Mouse (Mus musculus) liver, adult 2 months (tissue): ENCODE data around the gene Kcnip4.

Source experiments
- CTCF ChIP-seq: fragments of 200-500 bp; IDR thresholded peaks from 2 replicates; pipeline ENCODE4 v1.5.1; 2011; ENCODE audit warnings: low read depth, low read length, control low read depth
- POLR2A ChIP-seq: fragments of 200-500 bp; IDR thresholded peaks from 2 replicates; pipeline ENCODE4 v1.6.1; 2011; ENCODE audit warnings: low read length, control low read depth; ENCODE audit not compliant: insufficient read depth; ENCODE audit errors: extremely low read depth

DNA sequence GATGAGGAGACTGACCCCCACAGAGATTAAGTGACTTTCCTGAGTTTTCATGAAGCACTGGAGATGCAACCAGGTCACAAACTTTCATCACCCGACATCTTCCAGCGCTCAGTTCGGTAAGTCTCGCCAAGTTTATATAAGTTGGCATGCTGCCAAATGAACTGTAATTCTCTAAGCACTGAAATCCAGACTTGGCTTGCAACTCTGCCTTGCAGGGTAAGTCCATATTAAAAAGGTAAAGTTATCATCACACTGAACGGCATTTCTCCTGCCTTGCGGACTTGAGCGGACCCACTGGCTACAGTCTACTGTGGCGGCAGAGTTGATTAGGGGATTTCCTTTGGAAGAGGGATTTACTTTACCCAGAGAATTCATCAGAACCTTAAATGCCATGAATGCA is 4.7 kb upstream of the Kcnip4 start:
- TF ChIP-seq CTCF (no peak), POLR2A (no peak)
